Mouse (Mus musculus): ENCODE measurements around the gene Mrtfa. TPM values are rescaled to one million over a fixed set of nuclear protein-coding genes. Genes with fewer than 3 reads are reported as not detected.

Gene Mrtfa
- total and polyA plus RNA-seq, 2 experiments from 2014 or later: 22.6 to 32.1 TPM

- TF ChIP-seq CTCF (IDR thresholded peaks at IDR 0.05; ENCODE audit: low read depth): no peak
- H3K4me3 ChIP-seq (ENCODE audit: low read length): no peak overlapping the region
- WGBS: 75% methylated on average over 3 of the region's 3 CpGs
These were observed 179.0 kb downstream of the Mrtfa start for GRCm38 (mm10) chr15:81011523-81011922.

DNA sequence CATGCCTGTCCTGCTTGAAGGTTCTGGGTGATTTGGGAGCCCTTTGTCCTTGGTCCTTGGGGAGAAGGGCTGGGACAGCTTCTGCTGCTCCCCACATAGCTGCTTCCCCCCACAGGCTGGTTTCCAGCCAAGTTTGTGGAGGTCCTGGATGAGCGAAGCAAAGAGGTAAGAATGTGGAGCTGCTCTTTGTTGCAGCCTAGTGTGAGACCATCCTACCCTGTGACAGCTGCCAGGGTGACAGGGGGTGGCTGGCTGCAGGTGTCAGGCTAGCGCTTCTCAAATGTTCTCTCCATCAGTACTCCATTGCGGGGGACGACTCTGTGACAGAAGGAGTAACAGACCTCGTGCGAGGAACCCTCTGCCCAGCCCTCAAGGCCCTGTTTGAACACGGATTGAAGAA, 180.4 kb downstream of the Mrtfa start:
- 69% methylated on average over 7 of the region's 7 CpGs for WGBS
- DNase-seq (ENCODE audit: low spot score) (peak; percentile 30), ATAC-seq (no peak)
- Histone ChIP-seq H3K4me1 (ENCODE audit: insufficient read depth, low read length) (no peaks in the 10 kb centered on the region; the same call in 1 of the 2 replicates), H3K27ac (peak overlapping the region; percentile 48), H3K36me3 (ENCODE audit: insufficient read depth, low read length) (peaks cover 48% of the 10 kb centered on the region), H3K4me2 (ENCODE audit: low read depth, low read length) (no peak overlapping the region), H3K9ac (replicated peaks; ENCODE audit: low read length) (no peak overlapping the region), H3K9me3 (ENCODE audit: low read length) (no peaks in the 10 kb centered on the region), H3K4me3 (ENCODE audit: low read length) (no peak overlapping the region), H3K27me3 (ENCODE audit: insufficient read depth, low read length) (no peaks in the 10 kb centered on the region)
- TF ChIP-seq CTCF (IDR thresholded peaks at IDR 0.05; ENCODE audit: low read depth): no peak

More at GRCm38 (mm10) chr15:81011523-81011922, 179.0 kb downstream of the Mrtfa start:
- H3K9ac ChIP-seq (replicated peaks; ENCODE audit: low read length): no peak overlapping the region
- no peak for DNase-seq (ENCODE audit: low spot score)
- H3K4me1 ChIP-seq (ENCODE audit: insufficient read depth, low read length): no peaks in the 10 kb centered on the region; the same call in 1 of the 2 replicates
- peaks cover 55% of the 10 kb centered on the region for H3K36me3 ChIP-seq (ENCODE audit: insufficient read depth, low read length)
- no peaks in the 10 kb centered on the region for H3K27me3 ChIP-seq (ENCODE audit: insufficient read depth, low read length)
- no peaks in the 10 kb centered on the region for H3K9me3 ChIP-seq (ENCODE audit: low read length)
- no peak overlapping the region for H3K4me2 ChIP-seq (ENCODE audit: low read depth, low read length)
- no peak for ATAC-seq
- no peak overlapping the region for H3K27ac ChIP-seq

GRCm38 (mm10) chr15:81008689-81009123, 181.9 kb downstream of the Mrtfa start:
- no peak overlapping the region for H3K9ac ChIP-seq (replicated peaks; ENCODE audit: low read length)
- DNase-seq (ENCODE audit: low spot score): peak; percentile 49
- H3K27ac ChIP-seq: no peak overlapping the region
- peak; percentile 58 for TF ChIP-seq CTCF (IDR thresholded peaks at IDR 0.05; ENCODE audit: low read depth)
- no peaks in the 10 kb centered on the region for H3K9me3 ChIP-seq (ENCODE audit: low read length)
- no peak overlapping the region for H3K4me2 ChIP-seq (ENCODE audit: low read depth, low read length)
- ATAC-seq: no peak
- H3K4me1 ChIP-seq (ENCODE audit: insufficient read depth, low read length): no peaks in the 10 kb centered on the region; the same call in 1 of the 2 replicates
- H3K36me3 ChIP-seq (ENCODE audit: insufficient read depth, low read length): peaks cover 42% of the 10 kb centered on the region
- no peak overlapping the region for H3K4me3 ChIP-seq (ENCODE audit: low read length)
- no peaks in the 10 kb centered on the region for H3K27me3 ChIP-seq (ENCODE audit: insufficient read depth, low read length)
- WGBS: 65% methylated on average over 10 of the region's 10 CpGs

DNA sequence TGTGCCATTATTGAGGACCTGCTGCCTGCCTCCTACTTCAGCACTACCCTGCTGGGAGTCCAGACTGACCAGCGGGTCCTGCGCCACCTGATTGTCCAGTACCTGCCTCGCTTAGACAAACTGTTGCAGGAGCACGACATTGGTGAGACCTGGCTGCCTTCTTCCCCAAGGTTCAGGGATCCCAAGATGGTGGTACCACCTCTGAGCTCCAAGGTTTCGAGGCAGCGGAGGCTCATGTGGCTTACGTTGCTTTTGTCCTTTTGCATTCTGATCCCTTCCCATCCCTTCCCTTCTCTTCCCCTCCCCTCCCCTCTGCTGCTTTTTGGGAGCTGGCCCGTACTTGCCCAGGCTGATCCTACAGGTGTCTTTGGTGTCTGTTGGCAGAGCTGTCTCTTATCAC, 182.7 kb downstream of the Mrtfa start:
- DNase-seq (ENCODE audit: low spot score): no peak
- no peaks in the 10 kb centered on the region for H3K27me3 ChIP-seq (ENCODE audit: insufficient read depth, low read length)
- H3K4me2 ChIP-seq (ENCODE audit: low read depth, low read length): no peak overlapping the region
- no peak overlapping the region for H3K4me3 ChIP-seq (ENCODE audit: low read length)
- WGBS: 88% methylated on average over 8 of the region's 8 CpGs
- peaks cover 39% of the 10 kb centered on the region for H3K36me3 ChIP-seq (ENCODE audit: insufficient read depth, low read length)
- H3K27ac ChIP-seq: no peak overlapping the region
- ATAC-seq: no peak
- H3K9ac ChIP-seq (replicated peaks; ENCODE audit: low read length): no peak overlapping the region
- H3K9me3 ChIP-seq (ENCODE audit: low read length): no peaks in the 10 kb centered on the region
- H3K4me1 ChIP-seq (ENCODE audit: insufficient read depth, low read length): no peaks in the 10 kb centered on the region; the same call in 1 of the 2 replicates
- TF ChIP-seq CTCF (IDR thresholded peaks at IDR 0.05; ENCODE audit: low read depth): no peak

DNA sequence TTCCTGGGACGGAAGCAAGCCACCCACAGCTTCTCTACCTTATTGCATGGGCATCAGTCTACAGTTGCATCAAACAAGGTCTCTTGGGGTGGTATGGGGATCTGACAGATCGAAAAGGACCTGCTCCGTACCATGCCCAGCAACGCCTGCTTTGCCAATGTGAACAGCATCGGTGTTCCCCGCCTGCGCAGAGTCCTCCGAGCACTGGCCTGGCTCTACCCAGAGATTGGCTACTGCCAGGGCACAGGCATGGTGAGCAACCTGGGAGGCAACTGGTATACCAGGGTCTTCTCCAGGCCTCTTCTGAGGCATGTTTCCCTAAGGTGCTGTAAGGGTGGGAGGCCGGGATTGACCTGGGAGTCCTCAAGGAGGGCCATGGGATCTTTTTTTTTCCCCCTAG, 183.2 kb downstream of the Mrtfa start:
- no peak overlapping the region for H3K4me3 ChIP-seq (ENCODE audit: low read length)
- no peak overlapping the region for H3K9ac ChIP-seq (replicated peaks; ENCODE audit: low read length)
- DNase-seq (ENCODE audit: low spot score) (no peak), ATAC-seq (no peak)
- TF ChIP-seq CTCF (IDR thresholded peaks at IDR 0.05; ENCODE audit: low read depth): no peak
- peaks cover 39% of the 10 kb centered on the region for H3K36me3 ChIP-seq (ENCODE audit: insufficient read depth, low read length)
- no peaks in the 10 kb centered on the region; the same call in 1 of the 2 replicates for H3K4me1 ChIP-seq (ENCODE audit: insufficient read depth, low read length)
- no peak overlapping the region for H3K4me2 ChIP-seq (ENCODE audit: low read depth, low read length)
- WGBS: 98% methylated on average over 9 of the region's 9 CpGs
- no peaks in the 10 kb centered on the region for H3K27me3 ChIP-seq (ENCODE audit: insufficient read depth, low read length)
- H3K27ac ChIP-seq: no peak overlapping the region
- H3K9me3 ChIP-seq (ENCODE audit: low read length): no peaks in the 10 kb centered on the region

- no peak for TF ChIP-seq CTCF (IDR thresholded peaks at IDR 0.05; ENCODE audit: low read depth)
- Histone ChIP-seq H3K36me3 (ENCODE audit: insufficient read depth, low read length) (peaks cover 32% of the 10 kb centered on the region), H3K4me3 (ENCODE audit: low read length) (no peak overlapping the region), H3K27ac (no peak overlapping the region), H3K4me1 (ENCODE audit: insufficient read depth, low read length) (no peaks in the 10 kb centered on the region; the same call in 1 of the 2 replicates), H3K4me2 (ENCODE audit: low read depth, low read length) (no peak overlapping the region), H3K27me3 (ENCODE audit: insufficient read depth, low read length) (no peaks in the 10 kb centered on the region), H3K9ac (replicated peaks; ENCODE audit: low read length) (no peak overlapping the region), H3K9me3 (ENCODE audit: low read length) (no peaks in the 10 kb centered on the region)
- ATAC-seq (no peak), DNase-seq (ENCODE audit: low spot score) (no peak)
- 80% methylated on average over 10 of the region's 10 CpGs for WGBS
These were observed 184.3 kb downstream of the Mrtfa start for GRCm38 (mm10) chr15:81006127-81006735.

Measured in hindbrain, postnatal 0 days (tissue).